Mouse (Mus musculus): ENCODE results near the gene Nid1. TPM values are rescaled to one million over a fixed set of nuclear protein-coding genes. Genes with fewer than 3 reads are reported as not detected.
"Not testable (repeated sequence)": the region's sequence is repeated elsewhere in the genome, so short reads cannot be mapped to it uniquely, and the experiment has no call there.

Gene Nid1
- polyA plus RNA-seq, 1 experiment from 2014 or later, result 37.8 TPM

GRCm38 (mm10) chr13:13449981-13450380 is 12.6 kb downstream of the Nid1 start:
- H3K9me3 ChIP-seq (replicated peaks; ENCODE audit: control insufficient read depth, low read length, poor library complexity, severe bottlenecking); H3K9ac ChIP-seq (ENCODE audit: low read depth, low read length); H3K36me3 ChIP-seq (ENCODE audit: control insufficient read depth, insufficient read depth, low read length); H3K27me3 ChIP-seq (ENCODE audit: control insufficient read depth, insufficient read depth, low read depth, low read length); H3K4me2 ChIP-seq (ENCODE audit: low read length); H3K4me1 ChIP-seq (ENCODE audit: control insufficient read depth, insufficient read depth, low read length); ATAC-seq; H3K27ac ChIP-seq (ENCODE audit: low read length); H3K4me3 ChIP-seq (ENCODE audit: low read depth, low read length): not testable (repeated sequence)
- WGBS, result 68% methylated on average over 12 of the region's 12 CpGs

DNA sequence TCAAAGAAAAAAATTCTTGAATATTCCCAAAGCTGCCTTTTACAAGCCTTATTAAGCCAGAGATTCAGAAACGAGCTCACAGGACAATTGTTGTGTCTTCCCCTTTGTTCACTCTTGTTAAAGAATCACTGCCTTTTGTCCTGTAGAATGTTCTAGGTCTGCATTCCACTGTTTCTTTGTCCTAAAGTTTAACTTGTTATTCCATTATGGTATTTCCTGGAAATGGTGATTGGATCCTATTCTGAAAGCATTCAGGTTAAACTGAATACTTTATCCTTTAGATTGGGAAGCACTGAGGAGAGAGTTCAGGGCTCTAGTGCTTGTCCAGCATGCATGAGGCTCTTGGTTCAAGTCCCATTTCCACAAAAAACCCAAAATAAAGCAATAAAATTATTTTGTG is 13.6 kb downstream of the Nid1 start:
- not testable (repeated sequence) for H3K4me1 ChIP-seq (ENCODE audit: control insufficient read depth, insufficient read depth, low read length); H3K4me2 ChIP-seq (ENCODE audit: low read length); H3K27me3 ChIP-seq (ENCODE audit: control insufficient read depth, insufficient read depth, low read depth, low read length); H3K9me3 ChIP-seq (replicated peaks; ENCODE audit: control insufficient read depth, low read length, poor library complexity, severe bottlenecking); H3K27ac ChIP-seq (ENCODE audit: low read length); H3K4me3 ChIP-seq (ENCODE audit: low read depth, low read length); H3K9ac ChIP-seq (ENCODE audit: low read depth, low read length); H3K36me3 ChIP-seq (ENCODE audit: control insufficient read depth, insufficient read depth, low read length); ATAC-seq
- 38% methylated on average over 1 of the region's 1 CpGs for WGBS

DNA sequence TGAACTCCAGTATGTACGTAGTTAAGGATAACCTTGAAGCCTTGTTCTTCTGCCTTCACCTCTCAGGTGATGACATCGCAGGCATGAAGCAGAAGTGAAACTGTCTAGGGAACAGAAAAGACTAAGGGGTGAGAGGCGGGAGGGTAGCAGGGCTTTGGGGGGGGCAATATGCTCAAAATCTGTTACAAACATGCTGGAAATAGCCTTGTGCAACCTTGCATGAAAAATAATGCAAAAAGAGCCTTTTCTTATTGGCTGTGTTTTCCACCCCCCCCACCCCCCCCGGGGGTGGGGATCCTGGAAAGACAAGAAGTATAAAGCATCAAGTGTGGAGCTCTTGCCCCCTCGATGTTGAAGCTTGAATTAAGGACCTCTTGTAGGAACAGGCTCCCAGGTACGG is 16.0 kb downstream of the Nid1 start:
- not testable (repeated sequence) for ATAC-seq; H3K9ac ChIP-seq (ENCODE audit: low read depth, low read length); H3K36me3 ChIP-seq (ENCODE audit: control insufficient read depth, insufficient read depth, low read length); H3K27ac ChIP-seq (ENCODE audit: low read length); H3K4me1 ChIP-seq (ENCODE audit: control insufficient read depth, insufficient read depth, low read length); H3K4me3 ChIP-seq (ENCODE audit: low read depth, low read length); H3K9me3 ChIP-seq (replicated peaks; ENCODE audit: control insufficient read depth, low read length, poor library complexity, severe bottlenecking); H3K27me3 ChIP-seq (ENCODE audit: control insufficient read depth, insufficient read depth, low read depth, low read length); H3K4me2 ChIP-seq (ENCODE audit: low read length)
- 93% methylated on average over 6 of the region's 6 CpGs for WGBS

- H3K27me3 ChIP-seq (ENCODE audit: control insufficient read depth, insufficient read depth, low read depth, low read length); H3K4me3 ChIP-seq (ENCODE audit: low read depth, low read length); H3K9ac ChIP-seq (ENCODE audit: low read depth, low read length); H3K4me2 ChIP-seq (ENCODE audit: low read length); H3K27ac ChIP-seq (ENCODE audit: low read length); H3K4me1 ChIP-seq (ENCODE audit: control insufficient read depth, insufficient read depth, low read length); ATAC-seq; H3K9me3 ChIP-seq (replicated peaks; ENCODE audit: control insufficient read depth, low read length, poor library complexity, severe bottlenecking); H3K36me3 ChIP-seq (ENCODE audit: control insufficient read depth, insufficient read depth, low read length): not testable (repeated sequence)
- 87% methylated on average over 7 of the region's 7 CpGs for WGBS
These were observed 16.9 kb downstream of the Nid1 start for GRCm38 (mm10) chr13:13454249-13454648.

- not testable (repeated sequence) for H3K4me2 ChIP-seq (ENCODE audit: low read length); H3K27me3 ChIP-seq (ENCODE audit: control insufficient read depth, insufficient read depth, low read depth, low read length); H3K27ac ChIP-seq (ENCODE audit: low read length); H3K9me3 ChIP-seq (replicated peaks; ENCODE audit: control insufficient read depth, low read length, poor library complexity, severe bottlenecking); H3K4me3 ChIP-seq (ENCODE audit: low read depth, low read length); ATAC-seq; H3K4me1 ChIP-seq (ENCODE audit: control insufficient read depth, insufficient read depth, low read length); H3K9ac ChIP-seq (ENCODE audit: low read depth, low read length); H3K36me3 ChIP-seq (ENCODE audit: control insufficient read depth, insufficient read depth, low read length)
- WGBS, result 64% methylated on average over 8 of the region's 9 CpGs
These were observed 18.5 kb downstream of the Nid1 start for GRCm38 (mm10) chr13:13455632-13456492.

- Histone ChIP-seq H3K27ac (ENCODE audit: low read length) (no peak overlapping the region), H3K36me3 (ENCODE audit: control insufficient read depth, insufficient read depth, low read length) (no peaks in the 10 kb centered on the region), H3K4me1 (ENCODE audit: control insufficient read depth, insufficient read depth, low read length) (no peaks in the 10 kb centered on the region), H3K9ac (ENCODE audit: low read depth, low read length) (no peak overlapping the region), H3K9me3 (replicated peaks; ENCODE audit: control insufficient read depth, low read length, poor library complexity, severe bottlenecking) (no peaks in the 10 kb centered on the region), H3K27me3 (ENCODE audit: control insufficient read depth, insufficient read depth, low read depth, low read length) (no peaks in the 10 kb centered on the region), H3K4me3 (ENCODE audit: low read depth, low read length) (no peak overlapping the region), H3K4me2 (ENCODE audit: low read length) (no peak overlapping the region)
- ATAC-seq, result no peak
- 89% methylated on average over 4 of the region's 4 CpGs for WGBS
These were observed 20.9 kb downstream of the Nid1 start for GRCm38 (mm10) chr13:13458138-13458737.

- no peaks in the 10 kb centered on the region for H3K9me3 ChIP-seq (replicated peaks; ENCODE audit: control insufficient read depth, low read length, poor library complexity, severe bottlenecking)
- no peaks in the 10 kb centered on the region for H3K36me3 ChIP-seq (ENCODE audit: control insufficient read depth, insufficient read depth, low read length)
- ATAC-seq, result no peak
- H3K4me2 ChIP-seq (ENCODE audit: low read length), result no peak overlapping the region
- no peak overlapping the region for H3K9ac ChIP-seq (ENCODE audit: low read depth, low read length)
- no peaks in the 10 kb centered on the region for H3K4me1 ChIP-seq (ENCODE audit: control insufficient read depth, insufficient read depth, low read length)
- no peak overlapping the region for H3K27ac ChIP-seq (ENCODE audit: low read length)
- H3K27me3 ChIP-seq (ENCODE audit: control insufficient read depth, insufficient read depth, low read depth, low read length), result no peaks in the 10 kb centered on the region
- H3K4me3 ChIP-seq (ENCODE audit: low read depth, low read length), result no peak overlapping the region
- WGBS, result 84% methylated on average over 2 of the region's 2 CpGs
These were observed 23.3 kb downstream of the Nid1 start for GRCm38 (mm10) chr13:13460521-13461138.

GRCm38 (mm10) chr13:13461446-13462192 is 24.3 kb downstream of the Nid1 start:
- Histone ChIP-seq H3K4me1 (ENCODE audit: control insufficient read depth, insufficient read depth, low read length) (no peaks in the 10 kb centered on the region), H3K9ac (ENCODE audit: low read depth, low read length) (no peak overlapping the region), H3K4me2 (ENCODE audit: low read length) (no peak overlapping the region), H3K27me3 (ENCODE audit: control insufficient read depth, insufficient read depth, low read depth, low read length) (no peaks in the 10 kb centered on the region), H3K36me3 (ENCODE audit: control insufficient read depth, insufficient read depth, low read length) (no peaks in the 10 kb centered on the region), H3K27ac (ENCODE audit: low read length) (no peak overlapping the region), H3K4me3 (ENCODE audit: low read depth, low read length) (no peak overlapping the region), H3K9me3 (replicated peaks; ENCODE audit: control insufficient read depth, low read length, poor library complexity, severe bottlenecking) (no peaks in the 10 kb centered on the region)
- peak; percentile 44; the same call in 1 of the 2 replicates for ATAC-seq
- WGBS, result 72% methylated on average over 4 of the region's 4 CpGs
